Mouse (Mus musculus) bone marrow, adult 2 months (tissue): ENCODE measurements at regions not wholly inside any gene's neighbourhood (a gene's known extent, or its start where the extent isn't known, plus 50 kb on each side); places are given as distances from the start of the nearest gene placed in this dataset.

Experiments used
- H3K27ac ChIP-seq: fragments of 200-500 bp; 2 replicates; pipeline ENCODE4 v1.5.1; 2012; ENCODE audit warnings: low read depth, mild to moderate bottlenecking, control low read depth, inconsistent platforms, low read length; ENCODE audit not compliant: control insufficient read depth, poor library complexity, insufficient read depth
- H3K4me1 ChIP-seq: fragments of 200-500 bp; 2 replicates; pipeline ENCODE4 v1.6.1; 2011; ENCODE audit warnings: low read length; ENCODE audit not compliant: control insufficient read depth, insufficient read depth
- H3K4me3 ChIP-seq: fragments of 200-500 bp; replicated peaks from 2 replicates; pipeline ENCODE3; 2011; ENCODE audit warnings: mild to moderate bottlenecking, low read depth, low read length, control low read depth; ENCODE audit not compliant: control insufficient read depth
- CTCF ChIP-seq: fragments of 200-500 bp; IDR thresholded peaks from 2 replicates; pipeline ENCODE4 v1.5.1; 2011; ENCODE audit warnings: low read length, control low read depth; ENCODE audit not compliant: control insufficient read depth, insufficient read depth
- POLR2A ChIP-seq: fragments of 200-500 bp; IDR thresholded peaks from 2 replicates; pipeline ENCODE4 v1.6.1; 2011; ENCODE audit warnings: low read depth, mild to moderate bottlenecking, control low read depth, low read length, borderline replicate concordance; ENCODE audit not compliant: control insufficient read depth
- WGBS: fragments of 180-500 bp; shearing (Covaris S2); methylation state at CpG from one replicate; pipeline ENCODE4 v1.1.7; 2018; 5-methylcytosine and 5-hydroxymethylcytosine counted together

DNA sequence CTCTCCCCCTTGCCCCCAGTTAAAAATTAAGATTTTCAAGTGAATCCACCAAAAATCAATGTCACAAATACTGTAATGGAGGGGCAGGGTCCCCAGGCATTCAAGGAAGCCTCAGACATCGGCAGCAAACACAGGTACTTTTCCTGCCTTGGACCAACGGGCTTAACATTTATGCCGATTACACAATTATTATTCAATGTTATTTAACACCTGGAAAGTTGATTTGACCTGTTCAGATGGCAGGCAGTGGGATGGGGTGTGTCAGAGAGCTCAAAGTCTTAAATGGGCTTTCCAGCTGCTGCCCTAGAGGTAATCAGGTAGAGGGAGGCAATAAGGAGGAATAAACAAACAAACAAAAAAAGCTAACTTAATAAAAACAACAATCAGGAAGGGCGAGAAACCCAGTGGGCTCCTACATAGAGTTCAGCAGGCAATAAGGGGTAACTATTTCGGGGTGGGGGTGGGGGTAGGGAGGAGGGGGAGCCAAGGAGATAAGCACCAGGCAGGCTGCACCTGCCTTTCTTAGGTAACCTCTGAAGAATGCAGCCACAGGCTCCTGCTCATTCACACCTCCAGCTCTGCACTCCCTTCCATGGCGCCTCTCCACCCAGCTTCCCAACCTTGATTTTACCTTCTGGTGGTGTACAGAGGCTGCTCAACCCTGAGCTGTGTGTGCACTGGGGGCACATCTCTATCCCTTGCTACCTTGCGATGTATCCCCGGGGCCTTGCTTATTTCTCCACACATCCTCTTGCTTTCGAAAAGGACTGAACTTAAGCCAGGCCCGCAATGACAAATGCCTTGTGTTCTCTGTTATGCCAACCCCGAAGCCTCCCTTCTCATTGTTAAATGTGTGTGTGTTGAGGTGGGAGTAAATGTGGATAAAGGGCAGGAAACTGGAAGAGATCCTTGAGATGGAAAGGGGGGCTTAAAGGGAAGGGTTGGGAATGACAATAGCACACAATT is 168.9 kb upstream of the Id2 start:
- peaks cover 15% of the 10 kb centered on the region; the same call in 1 of the 2 replicates for H3K4me1 ChIP-seq
- 57% methylated on average over 11 of the region's 11 CpGs for WGBS
- TF ChIP-seq CTCF (no peak), POLR2A (no peak)
- peak overlapping the region; percentile 60 for H3K27ac ChIP-seq
- H3K4me3 ChIP-seq, result no peak overlapping the region

DNA sequence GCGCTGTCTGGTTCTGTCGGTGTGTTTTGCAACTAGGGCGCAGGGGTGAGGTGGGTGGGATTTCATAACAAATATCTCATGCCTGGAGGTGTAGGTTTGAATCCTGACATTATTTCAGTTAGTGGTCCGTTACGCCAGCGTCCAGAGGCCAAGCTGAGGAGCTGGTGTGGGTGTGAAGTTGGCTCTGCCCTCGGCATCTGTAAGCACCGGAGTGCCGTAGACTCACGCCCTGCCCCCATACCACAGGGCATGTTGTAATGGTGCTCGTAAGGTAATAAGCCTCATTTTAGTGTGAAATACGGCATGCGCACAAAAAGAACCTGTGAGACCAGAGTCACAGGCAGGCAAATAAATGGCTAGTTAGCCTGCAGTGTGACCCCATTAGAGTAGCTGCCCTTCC is 168.1 kb upstream of the Id2 start:
- TF ChIP-seq POLR2A (no peak), CTCF (no peak)
- H3K27ac ChIP-seq, result peak overlapping the region; percentile 60
- WGBS, result 51% methylated on average over 13 of the region's 13 CpGs
- no peak overlapping the region for H3K4me3 ChIP-seq
- peaks cover 13% of the 10 kb centered on the region; the same call in 1 of the 2 replicates for H3K4me1 ChIP-seq

DNA sequence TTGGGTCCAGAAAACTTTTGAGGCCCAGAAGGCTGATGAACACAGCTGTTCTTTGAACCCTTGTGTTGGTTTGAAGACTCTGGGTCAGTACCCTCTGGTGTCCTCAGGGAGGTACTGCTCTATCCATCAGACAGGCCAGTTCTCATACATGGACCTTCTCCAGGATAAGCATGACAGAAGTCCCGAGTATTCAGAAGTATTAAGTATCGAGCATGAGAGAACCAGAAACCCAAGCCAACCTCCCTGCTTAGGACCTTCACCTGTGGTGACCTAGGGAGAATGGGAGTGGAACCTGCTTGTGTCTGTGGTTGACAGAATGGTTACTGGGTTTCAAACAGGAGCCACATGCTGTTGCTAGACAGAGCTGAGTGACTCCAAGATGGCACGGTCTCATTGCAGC is 167.5 kb upstream of the Id2 start:
- peak overlapping the region; percentile 60 for H3K27ac ChIP-seq
- WGBS, result 69% methylated on average over 3 of the region's 3 CpGs
- TF ChIP-seq POLR2A (no peak), CTCF (no peak)
- H3K4me1 ChIP-seq, result peaks cover 13% of the 10 kb centered on the region; the same call in 1 of the 2 replicates
- no peak overlapping the region for H3K4me3 ChIP-seq

DNA sequence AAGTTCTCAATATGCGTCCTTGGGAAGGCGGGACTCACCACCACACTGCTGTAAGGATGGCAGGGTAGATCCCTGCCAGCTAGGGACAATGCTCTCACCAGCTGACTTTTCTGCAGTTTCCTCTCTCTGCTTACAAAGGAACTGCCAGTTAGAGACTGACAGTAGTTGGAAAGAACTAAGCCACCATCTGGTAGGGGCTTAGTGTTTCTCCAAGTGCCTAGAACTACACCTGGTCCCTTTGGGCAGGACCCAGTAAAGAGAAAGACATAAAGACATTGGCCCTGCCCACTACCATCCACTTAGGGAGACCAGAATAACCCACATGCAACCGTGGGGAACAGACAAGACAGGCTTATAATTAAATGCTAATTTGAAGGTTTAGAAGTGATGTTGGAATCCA is 165.5 kb upstream of the Id2 start:
- Histone ChIP-seq H3K27ac (no peak overlapping the region), H3K4me1 (peaks cover 5% of the 10 kb centered on the region; the same call in 1 of the 2 replicates), H3K4me3 (no peak overlapping the region)
- TF ChIP-seq CTCF (no peak), POLR2A (no peak)
- WGBS, result 77% methylated on average over 3 of the region's 3 CpGs

DNA sequence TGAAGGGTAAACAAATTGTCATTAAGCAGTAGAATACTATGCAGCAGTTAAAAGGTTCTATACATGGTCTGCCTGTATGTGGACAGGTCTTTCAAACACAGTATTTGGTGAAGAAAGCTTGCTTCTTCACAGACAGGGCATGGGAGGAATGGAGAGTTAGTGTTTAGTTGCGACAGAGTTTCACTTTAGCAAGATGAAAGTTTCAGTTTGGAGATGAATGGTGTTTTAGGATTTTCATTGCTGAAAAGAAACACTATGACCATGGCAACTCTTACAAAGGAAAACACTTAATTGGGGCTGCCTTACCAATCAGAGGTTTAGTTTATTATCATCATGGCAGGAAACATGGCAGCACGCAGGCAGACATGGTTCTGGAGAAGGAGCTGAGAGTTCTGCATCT is 162.2 kb upstream of the Id2 start:
- 85% methylated on average over 2 of the region's 2 CpGs for WGBS
- TF ChIP-seq CTCF (no peak), POLR2A (no peak)
- Histone ChIP-seq H3K4me3 (no peak overlapping the region), H3K27ac (no peak overlapping the region), H3K4me1 (peaks cover 9% of the 10 kb centered on the region; the same call in 1 of the 2 replicates)

DNA sequence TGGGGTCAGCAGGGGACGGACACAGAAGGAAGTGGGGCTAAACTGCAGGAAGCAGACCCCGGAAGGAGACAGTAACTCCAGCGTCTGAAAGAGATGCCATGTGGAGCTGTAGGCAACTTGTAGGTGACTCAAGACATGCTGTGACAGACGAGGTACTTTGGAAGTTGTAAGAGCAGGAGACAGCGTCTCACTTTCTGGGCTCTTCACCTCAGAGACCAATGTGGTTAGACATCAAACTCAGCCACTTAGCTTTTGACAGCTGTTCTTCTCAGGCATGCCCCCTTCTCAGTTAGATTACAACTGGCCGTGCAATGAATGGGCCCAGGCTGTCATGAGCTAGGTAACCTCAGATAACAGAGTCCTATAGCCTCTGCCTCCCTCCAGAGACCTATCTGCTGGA is 159.3 kb upstream of the Id2 start:
- Histone ChIP-seq H3K27ac (peak overlapping the region; percentile 44), H3K4me3 (no peak overlapping the region), H3K4me1 (peaks cover 7% of the 10 kb centered on the region; the same call in 1 of the 2 replicates)
- 14% methylated on average over 6 of the region's 6 CpGs for WGBS
- TF ChIP-seq CTCF, result no peak
- TF ChIP-seq POLR2A, result no peak

DNA sequence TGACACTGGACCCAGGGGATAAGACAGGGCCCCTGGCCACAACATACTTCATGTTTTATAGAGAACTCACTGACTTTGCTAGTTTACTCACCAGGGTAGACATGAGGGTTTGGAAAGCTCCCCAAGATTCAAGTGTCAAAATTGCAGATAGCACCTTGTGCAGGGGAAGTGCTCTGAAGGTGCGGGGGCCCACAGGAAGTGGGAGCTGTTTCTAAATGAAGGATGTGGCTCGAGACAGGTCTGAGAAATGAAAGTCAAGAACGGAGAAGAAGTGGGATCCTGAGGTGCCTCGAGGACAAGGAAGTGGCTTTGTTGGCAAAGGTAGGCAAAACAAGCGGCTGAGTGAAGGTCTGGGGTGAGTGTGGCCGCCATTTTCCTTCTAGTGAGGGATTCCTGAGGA is 157.8 kb upstream of the Id2 start:
- 7% methylated on average over 6 of the region's 6 CpGs for whole genome bisulfite sequencing
- Histone ChIP-seq H3K4me1 (peaks cover 7% of the 10 kb centered on the region; the same call in 1 of the 2 replicates), H3K4me3 (no peak overlapping the region), H3K27ac (peak overlapping the region; percentile 86)
- TF ChIP-seq POLR2A (no peak), CTCF (no peak)

DNA sequence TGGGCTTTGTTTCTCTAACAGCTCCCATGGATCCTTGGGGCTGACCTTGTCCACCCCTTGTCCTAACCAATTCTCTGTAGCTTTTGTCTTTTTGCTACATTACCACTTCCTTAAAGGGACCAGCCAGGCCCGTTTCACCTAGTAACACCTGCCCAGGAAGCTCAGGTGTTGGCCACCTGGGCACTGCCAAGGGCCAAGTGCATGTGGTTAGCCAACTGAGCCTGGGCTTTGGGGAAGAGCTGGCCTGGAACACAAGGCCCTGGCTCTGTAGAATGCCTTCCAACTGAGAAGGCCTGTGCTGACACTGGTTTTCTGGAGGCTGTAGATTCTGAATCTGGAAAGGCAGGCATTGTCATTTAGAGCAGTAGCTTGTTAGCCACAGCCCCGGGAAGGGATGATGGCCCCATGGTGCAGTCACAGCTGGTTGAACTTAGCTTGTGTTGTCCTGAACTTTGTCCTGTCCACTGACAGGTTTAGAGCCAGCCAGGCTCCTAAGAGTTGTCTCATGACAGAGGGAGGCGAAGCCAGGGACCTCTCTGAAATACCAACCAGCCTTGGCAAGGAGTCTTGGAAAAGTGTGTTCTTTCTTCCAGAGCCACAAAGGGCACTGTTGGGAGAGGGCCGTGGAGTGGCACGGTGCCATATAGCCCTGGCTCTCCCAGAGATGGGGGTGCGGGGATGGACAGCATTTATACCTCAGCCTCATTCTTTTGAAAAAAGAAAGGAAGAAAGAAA is 156.0 kb upstream of the Id2 start:
- WGBS, result 73% methylated on average over 6 of the region's 6 CpGs
- H3K4me1 ChIP-seq, result peaks cover 9% of the 10 kb centered on the region; the same call in 1 of the 2 replicates
- peak overlapping the region; percentile 48 for H3K27ac ChIP-seq
- H3K4me3 ChIP-seq, result no peak overlapping the region
- TF ChIP-seq POLR2A, result no peak
- TF ChIP-seq CTCF, result no peak
